In genomic region chr3:87765631-87766283, GRCm38 (mm10) we compare ENCODE assay signal across 9 mouse cellular contexts. TPM values are rescaled to one million over a fixed set of nuclear protein-coding genes. Genes with fewer than 3 reads are reported as not detected.
A peak's percentile ranks its signal among the peaks of the same experiment; 100 is the strongest.
DNase-seq lines count a peak whose midpoint lies in the region; ATAC-seq and TF ChIP-seq lines count a peak whose summit lies in the region.
"Had no signal": no experiment of that assay in that cellular context is flagged by ENCODE, and none has a peak within 500 bp of the region (broad histone marks: within the 10 kb centered on the region; RNA-seq: fewer than 3 reads in every experiment).

No protein-coding gene starts in this region.

- intact Hi-C loops in left cerebral cortex, adult 2 months (cut with DNase I) = no loop called here

- H3K4me1 ChIP-seq in embryonic facial prominence, embryonic 14.5 days (ENCODE audit: control insufficient read depth, insufficient read depth, low read length) = peaks cover 55% of the 10 kb centered on the region
- no peaks in the 10 kb centered on the region for H3K4me1 ChIP-seq in hindbrain, embryonic 11.5 days (replicated peaks; ENCODE audit: control insufficient read depth, insufficient read depth, low read length)
- H3K4me1 ChIP-seq in liver, embryonic 13.5 days (replicated peaks) = peaks cover 56% of the 10 kb centered on the region

- H3K9ac ChIP-seq in embryonic facial prominence, embryonic 14.5 days (ENCODE audit: low read depth, low read length) = no peak overlapping the region
- no peak overlapping the region for H3K9ac ChIP-seq in hindbrain, embryonic 11.5 days (ENCODE audit: low read depth, low read length)
- no peak overlapping the region for H3K9ac ChIP-seq in liver, embryonic 13.5 days

- H3K9me3 ChIP-seq in embryonic facial prominence, embryonic 14.5 days (ENCODE audit: control insufficient read depth, low read length) = no peaks in the 10 kb centered on the region
- H3K9me3 ChIP-seq in hindbrain, embryonic 11.5 days (ENCODE audit: control insufficient read depth, low read length) = no peaks in the 10 kb centered on the region
- H3K9me3 ChIP-seq in liver, embryonic 13.5 days (replicated peaks) = no peaks in the 10 kb centered on the region

- no peak for ATAC-seq in embryonic facial prominence, embryonic 14.5 days (ENCODE audit: low read depth)
- ATAC-seq in hindbrain, embryonic 11.5 days (ENCODE audit: low FRiP score) = no peak
- no peak for ATAC-seq in liver, embryonic 13.5 days (ENCODE audit: low read depth)

- H3K4me2 ChIP-seq in embryonic facial prominence, embryonic 14.5 days (ENCODE audit: low read depth, low read length) = 0 out of 2 replicates have a peak overlapping the region, but pooled peaks have one; percentile 2
- no peak overlapping the region for H3K4me2 ChIP-seq in hindbrain, embryonic 11.5 days (replicated peaks; ENCODE audit: low read depth, low read length)
- H3K4me2 ChIP-seq in liver, embryonic 13.5 days = peak overlapping the region; percentile 63

- no peak overlapping the region for H3K4me3 ChIP-seq in left cerebral cortex, adult 2 months
- H3K4me3 ChIP-seq in embryonic facial prominence, embryonic 14.5 days (ENCODE audit: low read depth, low read length) = no peak overlapping the region
- no peak overlapping the region for H3K4me3 ChIP-seq in hindbrain, embryonic 11.5 days (ENCODE audit: low read depth, low read length)
- no peak overlapping the region for H3K4me3 ChIP-seq in liver, embryonic 13.5 days (replicated peaks)
- H3K4me3 ChIP-seq: erythroblast, embryonic 14.5 days had no signal

- no peak for DNase-seq in left cerebral cortex, adult 2 months (ENCODE audit: extremely low spot score in 1 of 2, low spot score in 2 of 2)
- DNase-seq in left cerebral cortex, adult 11 months (ENCODE audit: low spot score) = no peak
- DNase-seq in embryonic facial prominence, embryonic 14.5 days (ENCODE audit: low spot score) = no peak
- DNase-seq in hindbrain, embryonic 11.5 days (ENCODE audit: low spot score) = no peak
- no peak for DNase-seq in liver, embryonic 13.5 days
- no peak for DNase-seq in right cerebral cortex, postnatal 10 days (ENCODE audit: low spot score in 2 of 2)
- no peak for DNase-seq in cerebellum, postnatal 14 days
- DNase-seq in adrenal gland, adult (ENCODE audit: inconsistent age in 2 of 2, low spot score in 1 of 2) = no peak

- no peak for TF ChIP-seq CTCF in left cerebral cortex, adult 2 months (IDR thresholded peaks at IDR 0.05)

- WGBS in embryonic facial prominence, embryonic 14.5 days = 72% methylated on average over 5 of the region's 5 CpGs
- WGBS in hindbrain, embryonic 11.5 days = 69% methylated on average over 5 of the region's 5 CpGs
- WGBS in liver, embryonic 13.5 days (ENCODE audit: insufficient replicate concordance) = 46% methylated on average over 5 of the region's 5 CpGs

- H3K36me3 ChIP-seq in embryonic facial prominence, embryonic 14.5 days (ENCODE audit: control insufficient read depth, insufficient read depth, low read length) = no peaks in the 10 kb centered on the region
- no peaks in the 10 kb centered on the region for H3K36me3 ChIP-seq in hindbrain, embryonic 11.5 days (ENCODE audit: control insufficient read depth, insufficient read depth, low read length)
- no peaks in the 10 kb centered on the region for H3K36me3 ChIP-seq in liver, embryonic 13.5 days

- peak overlapping the region; percentile 73 for H3K27ac ChIP-seq in left cerebral cortex, adult 2 months
- H3K27ac ChIP-seq in embryonic facial prominence, embryonic 14.5 days (replicated peaks; ENCODE audit: low read depth, low read length) = peak overlapping the region; percentile 87
- 0 out of 2 replicates have a peak overlapping the region, but pooled peaks have one; percentile 11 for H3K27ac ChIP-seq in hindbrain, embryonic 11.5 days (ENCODE audit: low read depth, low read length)
- peak overlapping the region; percentile 81 for H3K27ac ChIP-seq in liver, embryonic 13.5 days

- no peaks in the 10 kb centered on the region for H3K27me3 ChIP-seq in embryonic facial prominence, embryonic 14.5 days (replicated peaks; ENCODE audit: control insufficient read depth, insufficient read depth, low read length)
- peaks cover 7% of the 10 kb centered on the region for H3K27me3 ChIP-seq in hindbrain, embryonic 11.5 days (ENCODE audit: control insufficient read depth, insufficient read depth, low read length)
- H3K27me3 ChIP-seq in liver, embryonic 13.5 days = peaks cover 22% of the 10 kb centered on the region

RNA-seq across cellular contexts. Expression of gene Lrrc71, which starts 17.3 kb away (rescaled TPM):
- under 1 TPM; 0.16 to 0.54 TPM for total RNA-seq in left cerebral cortex, adult 2 months (2021)
- polyA plus RNA-seq in embryonic facial prominence, embryonic 14.5 days (2014; fragmentation: Nextera tagmentation; extraction: Ambion mirVana) = 0.60 and 1.5 TPM in 2 replicates
- polyA plus RNA-seq in hindbrain, embryonic 11.5 days (2014; fragmentation: Nextera tagmentation; extraction: Ambion mirVana) = 0.40 and 0.83 TPM in 2 replicates
- polyA plus RNA-seq in liver, embryonic 13.5 days (2015; fragmentation: Nextera tagmentation; extraction: Ambion mirVana) = 0.10 and 0.15 TPM in 2 replicates
- polyA plus RNA-seq: erythroblast, embryonic 14.5 days had no signal

RNA-seq across cellular contexts. Expression of gene Ntrk1, which starts 29.2 kb away (rescaled TPM):
- total RNA-seq in left cerebral cortex, adult 2 months (2021) = under 1 TPM; 0.14 to 0.47 TPM
- polyA plus RNA-seq in embryonic facial prominence, embryonic 14.5 days (2014; fragmentation: Nextera tagmentation; extraction: Ambion mirVana) = 16.2 and 19.5 TPM in 2 replicates
- polyA plus RNA-seq in hindbrain, embryonic 11.5 days (2014; fragmentation: Nextera tagmentation; extraction: Ambion mirVana) = 6.7 and 8.5 TPM in 2 replicates
- polyA plus RNA-seq in liver, embryonic 13.5 days (2015; fragmentation: Nextera tagmentation; extraction: Ambion mirVana) = 0.20 and 0.27 TPM in 2 replicates
- polyA plus RNA-seq: erythroblast, embryonic 14.5 days had no signal

RNA-seq across cellular contexts. Expression of gene Insrr, which starts 31.0 kb away (rescaled TPM):
- under 1 TPM; 0.54 to 0.72 TPM for total RNA-seq in left cerebral cortex, adult 2 months (2021)
- polyA plus RNA-seq in embryonic facial prominence, embryonic 14.5 days (2014; fragmentation: Nextera tagmentation; extraction: Ambion mirVana) = 1.2 and 1.6 TPM in 2 replicates
- polyA plus RNA-seq in hindbrain, embryonic 11.5 days (2014; fragmentation: Nextera tagmentation; extraction: Ambion mirVana) = 0.36 and 0.83 TPM in 2 replicates
- polyA plus RNA-seq in liver, embryonic 13.5 days (2015; fragmentation: Nextera tagmentation; extraction: Ambion mirVana) = 0.03 TPM in 1 of 2 replicates, not detected in the other
- polyA plus RNA-seq: erythroblast, embryonic 14.5 days had no signal

RNA-seq across cellular contexts. Expression of gene Pear1, which starts 58.3 kb away (rescaled TPM):
- total RNA-seq in left cerebral cortex, adult 2 months (2021) = 1 to 10 TPM; 7.8 to 7.9 TPM
- polyA plus RNA-seq in embryonic facial prominence, embryonic 14.5 days (2014; fragmentation: Nextera tagmentation; extraction: Ambion mirVana) = 26.7 and 29.6 TPM in 2 replicates
- polyA plus RNA-seq in hindbrain, embryonic 11.5 days (2014; fragmentation: Nextera tagmentation; extraction: Ambion mirVana) = 8.6 and 10.1 TPM in 2 replicates
- 5.0 and 5.3 TPM in 2 replicates for polyA plus RNA-seq in liver, embryonic 13.5 days (2015; fragmentation: Nextera tagmentation; extraction: Ambion mirVana)

Comparison
In these comparisons a context has a peak if more than half of its experiments do, and no peak if none do; other contexts are left out.
1. H3K27ac ChIP-seq: peak in every context shown above with its lines; median percentile 87 in embryonic facial prominence, embryonic 14.5 days; 81 in liver, embryonic 13.5 days; 73 in left cerebral cortex, adult 2 months; 11 in hindbrain, embryonic 11.5 days.